Mouse (Mus musculus): ENCODE measurements around the gene Arl1. TPM values are rescaled to one million over a fixed set of nuclear protein-coding genes. Genes with fewer than 3 reads are reported as not detected.

Arl1 gene
- polyA plus RNA-seq (2015; fragmentation: Nextera tagmentation; extraction: Ambion mirVana) = 121 and 142 TPM in 2 replicates

GRCm38 (mm10) chr10:88730571-88731495 lies at the start of gene Arl1:
Arl1 (plus strand) TSS chr10:88730858.

DNA sequence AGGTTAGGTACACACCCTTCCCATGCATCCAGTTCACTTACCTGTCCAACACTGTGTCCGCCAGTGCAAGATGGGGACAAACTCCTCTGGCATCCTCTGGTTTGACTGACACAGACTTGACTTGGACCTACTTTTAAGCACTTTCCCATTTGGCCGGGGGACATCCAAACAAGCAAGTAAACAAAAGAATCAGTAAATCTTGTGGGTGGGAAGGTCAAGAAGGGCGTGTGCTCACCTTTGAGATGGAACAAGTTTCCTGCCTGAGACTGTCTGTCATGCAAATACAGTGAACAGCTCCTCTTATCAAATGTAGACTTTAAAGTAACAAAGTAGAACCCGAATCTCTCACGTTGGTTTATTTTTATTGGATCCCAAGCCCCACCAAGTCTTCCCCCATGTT lies 45.7 kb upstream of the Arl1 start, which contains the start of gene Spic:
TSS of gene Spic (minus strand) at position 91 of the 400 bp plus-strand sequence.

Other genes starting within 250 kb of the Arl1 start
- 32.0 and 104 TPM in 2 replicates for gene Chpt1, start 226.8 kb upstream of the Arl1 start, polyA plus RNA-seq (2015; fragmentation: Nextera tagmentation; extraction: Ambion mirVana)
- gene Mybpc1, start 125.7 kb upstream of the Arl1 start, polyA plus RNA-seq (2015; fragmentation: Nextera tagmentation; extraction: Ambion mirVana) = 2,500 and 2,846 TPM in 2 replicates
- gene Spic, start 45.8 kb upstream of the Arl1 start, polyA plus RNA-seq (2015; fragmentation: Nextera tagmentation; extraction: Ambion mirVana) = 0.38 and 0.45 TPM in 2 replicates
- gene Utp20, start 95.9 kb downstream of the Arl1 start, polyA plus RNA-seq (2015; fragmentation: Nextera tagmentation; extraction: Ambion mirVana) = 3.8 and 5.4 TPM in 2 replicates
- gene Slc5a8, start 155.1 kb downstream of the Arl1 start, polyA plus RNA-seq (2015; fragmentation: Nextera tagmentation; extraction: Ambion mirVana) = 0.03 and 0.09 TPM in 2 replicates

Data from skeletal muscle tissue, postnatal 0 days (tissue).